Mouse (Mus musculus): ENCODE measurements at regions not wholly inside any gene's neighbourhood (a gene's known extent, or its start where the extent isn't known, plus 50 kb on each side); places are given as distances from the start of the nearest gene placed in this dataset.
"Not testable (repeated sequence)": the region's sequence is repeated elsewhere in the genome, so short reads cannot be mapped to it uniquely, and the experiment has no call there.

DNA sequence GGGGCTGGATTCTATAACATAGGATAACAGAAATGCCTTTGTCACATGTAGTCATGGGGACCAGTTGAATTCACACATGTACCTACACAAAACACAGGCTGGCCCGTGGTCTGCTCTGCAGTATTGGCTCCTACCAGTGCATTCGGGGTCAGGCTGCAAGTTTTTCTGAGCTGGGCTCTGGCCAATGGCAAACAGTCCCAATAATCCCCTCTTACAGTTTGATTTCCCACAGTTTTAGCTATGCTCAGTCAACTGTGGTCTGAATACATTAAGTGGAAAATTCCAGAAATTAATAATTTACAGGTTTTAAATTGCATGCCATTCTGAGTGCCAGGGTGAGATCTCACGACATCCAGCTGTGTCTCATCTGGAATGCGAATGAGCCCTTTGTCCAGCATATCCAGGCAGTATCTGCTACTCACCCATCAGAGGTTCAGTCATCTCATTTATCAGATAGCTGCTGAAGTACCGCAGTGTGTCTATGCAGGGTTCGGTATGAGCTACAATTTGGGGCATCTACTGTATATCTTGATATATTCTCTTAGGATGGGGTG is 124.0 kb upstream of the Rgma start:
- peaks cover 7% of the 10 kb centered on the region; the same call in 1 of the 2 replicates for H3K9me3 ChIP-seq (replicated peaks; ENCODE audit: control insufficient read depth, insufficient read depth, low read length, poor library complexity, severe bottlenecking)
- no peak overlapping the region for H3K27ac ChIP-seq (ENCODE audit: insufficient read depth, low read length)
- no peak for TF ChIP-seq POLR2A (IDR thresholded peaks at IDR 0.05; ENCODE audit: insufficient read depth, low read length)
- TF ChIP-seq CTCF (IDR thresholded peaks at IDR 0.05; ENCODE audit: low read depth, low read length), result no peak
- TF ChIP-seq EP300 (IDR thresholded peaks at IDR 0.05; ENCODE audit: insufficient read depth, low read depth, low read length), result no peak
- no peaks in the 10 kb centered on the region for H3K36me3 ChIP-seq (ENCODE audit: control insufficient read depth, insufficient read depth, low read length, poor library complexity, severe bottlenecking)
- peaks cover 2% of the 10 kb centered on the region; the same call in 1 of the 2 replicates for H3K27me3 ChIP-seq (ENCODE audit: control insufficient read depth, insufficient read depth, low read length, poor library complexity, severe bottlenecking)
- H3K9ac ChIP-seq (ENCODE audit: low read depth, poor library complexity, severe bottlenecking), result no peak overlapping the region
- no peaks in the 10 kb centered on the region for H3K4me1 ChIP-seq (ENCODE audit: control insufficient read depth, insufficient read depth, low read length)
- H3K4me3 ChIP-seq (ENCODE audit: low read depth, low read length), result no peak overlapping the region

GRCm38 (mm10) chr7:73254972-73255371 is 120.3 kb upstream of the Rgma start:
- not testable (repeated sequence) for H3K4me1 ChIP-seq (ENCODE audit: control insufficient read depth, insufficient read depth, low read length); H3K27ac ChIP-seq (ENCODE audit: insufficient read depth, low read length); H3K27me3 ChIP-seq (ENCODE audit: control insufficient read depth, insufficient read depth, low read length, poor library complexity, severe bottlenecking); H3K9ac ChIP-seq (ENCODE audit: low read depth, poor library complexity, severe bottlenecking); H3K9me3 ChIP-seq (replicated peaks; ENCODE audit: control insufficient read depth, insufficient read depth, low read length, poor library complexity, severe bottlenecking); H3K36me3 ChIP-seq (ENCODE audit: control insufficient read depth, insufficient read depth, low read length, poor library complexity, severe bottlenecking); H3K4me3 ChIP-seq (ENCODE audit: low read depth, low read length)

GRCm38 (mm10) chr7:73260140-73260539 is 115.2 kb upstream of the Rgma start:
- H3K9me3 ChIP-seq (replicated peaks; ENCODE audit: control insufficient read depth, insufficient read depth, low read length, poor library complexity, severe bottlenecking), result peaks cover 14% of the 10 kb centered on the region
- H3K9ac ChIP-seq (ENCODE audit: low read depth, poor library complexity, severe bottlenecking), result no peak overlapping the region
- H3K27me3 ChIP-seq (ENCODE audit: control insufficient read depth, insufficient read depth, low read length, poor library complexity, severe bottlenecking), result no peaks in the 10 kb centered on the region; the same call in 1 of the 2 replicates
- H3K27ac ChIP-seq (ENCODE audit: insufficient read depth, low read length), result no peak overlapping the region
- no peaks in the 10 kb centered on the region for H3K4me1 ChIP-seq (ENCODE audit: control insufficient read depth, insufficient read depth, low read length)
- no peak overlapping the region for H3K4me3 ChIP-seq (ENCODE audit: low read depth, low read length)
- no peak for TF ChIP-seq EP300 (IDR thresholded peaks at IDR 0.05; ENCODE audit: insufficient read depth, low read depth, low read length)
- no peak for TF ChIP-seq POLR2A (IDR thresholded peaks at IDR 0.05; ENCODE audit: insufficient read depth, low read length)
- TF ChIP-seq CTCF (IDR thresholded peaks at IDR 0.05; ENCODE audit: low read depth, low read length), result no peak
- no peaks in the 10 kb centered on the region for H3K36me3 ChIP-seq (ENCODE audit: control insufficient read depth, insufficient read depth, low read length, poor library complexity, severe bottlenecking)

DNA sequence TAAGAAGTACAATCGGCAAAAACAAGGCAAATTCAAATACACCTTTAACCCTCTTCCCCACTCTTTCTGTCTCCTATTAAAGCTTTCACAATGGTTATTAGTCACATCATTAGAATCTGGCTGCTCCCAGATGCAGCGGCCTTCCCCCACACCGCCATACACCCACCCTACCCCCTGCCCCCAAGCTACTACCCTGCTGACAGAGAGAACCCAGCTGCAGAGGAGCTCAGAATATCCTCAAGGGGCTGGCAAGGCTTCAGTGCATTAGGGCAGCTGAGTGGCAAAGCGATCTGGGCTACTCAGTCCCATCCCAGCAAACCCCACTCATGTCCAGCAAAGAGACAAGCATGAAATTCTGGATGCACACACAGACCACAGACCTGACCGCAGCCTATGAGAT is 113.6 kb upstream of the Rgma start:
- no peak overlapping the region for H3K27ac ChIP-seq (ENCODE audit: insufficient read depth, low read length)

DNA sequence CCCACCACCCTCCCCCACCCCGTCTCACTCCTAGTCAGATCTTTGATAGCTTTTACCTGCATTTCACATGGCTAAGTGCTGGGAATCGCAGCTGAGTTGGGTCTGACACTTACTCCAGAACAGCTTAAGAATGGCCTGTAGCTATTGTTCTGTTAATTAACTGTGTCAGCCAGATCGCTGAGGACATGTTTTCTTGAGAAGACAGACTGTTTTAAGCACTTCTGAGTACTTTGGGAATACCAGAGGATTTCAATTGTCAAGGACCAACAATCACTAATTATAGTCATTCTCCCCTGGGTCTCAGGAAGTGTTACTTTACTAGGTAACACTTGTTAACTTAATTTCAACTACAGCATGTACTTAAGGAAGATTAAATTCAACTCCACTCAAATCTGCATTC is 112.8 kb upstream of the Rgma start:
- H3K4me1 ChIP-seq (ENCODE audit: control insufficient read depth, insufficient read depth, low read length), result no peaks in the 10 kb centered on the region
- peaks cover 12% of the 10 kb centered on the region for H3K9me3 ChIP-seq (replicated peaks; ENCODE audit: control insufficient read depth, insufficient read depth, low read length, poor library complexity, severe bottlenecking)
- H3K4me3 ChIP-seq (ENCODE audit: low read depth, low read length), result no peak overlapping the region
- H3K27ac ChIP-seq (ENCODE audit: insufficient read depth, low read length), result no peak overlapping the region
- no peak overlapping the region for H3K9ac ChIP-seq (ENCODE audit: low read depth, poor library complexity, severe bottlenecking)
- no peaks in the 10 kb centered on the region for H3K36me3 ChIP-seq (ENCODE audit: control insufficient read depth, insufficient read depth, low read length, poor library complexity, severe bottlenecking)
- no peak for TF ChIP-seq POLR2A (IDR thresholded peaks at IDR 0.05; ENCODE audit: insufficient read depth, low read length)
- TF ChIP-seq EP300 (IDR thresholded peaks at IDR 0.05; ENCODE audit: insufficient read depth, low read depth, low read length), result no peak
- no peak for TF ChIP-seq CTCF (IDR thresholded peaks at IDR 0.05; ENCODE audit: low read depth, low read length)
- H3K27me3 ChIP-seq (ENCODE audit: control insufficient read depth, insufficient read depth, low read length, poor library complexity, severe bottlenecking), result no peaks in the 10 kb centered on the region; the same call in 1 of the 2 replicates

More for the DNA sequence above, 113.6 kb upstream of the Rgma start:
- Histone ChIP-seq H3K9ac (ENCODE audit: low read depth, poor library complexity, severe bottlenecking) (no peak overlapping the region), H3K4me3 (ENCODE audit: low read depth, low read length) (no peak overlapping the region), H3K4me1 (ENCODE audit: control insufficient read depth, insufficient read depth, low read length) (no peaks in the 10 kb centered on the region), H3K9me3 (replicated peaks; ENCODE audit: control insufficient read depth, insufficient read depth, low read length, poor library complexity, severe bottlenecking) (peaks cover 12% of the 10 kb centered on the region), H3K36me3 (ENCODE audit: control insufficient read depth, insufficient read depth, low read length, poor library complexity, severe bottlenecking) (no peaks in the 10 kb centered on the region), H3K27me3 (ENCODE audit: control insufficient read depth, insufficient read depth, low read length, poor library complexity, severe bottlenecking) (no peaks in the 10 kb centered on the region; the same call in 1 of the 2 replicates)
- TF ChIP-seq EP300 (IDR thresholded peaks at IDR 0.05; ENCODE audit: insufficient read depth, low read depth, low read length) (no peak), CTCF (IDR thresholded peaks at IDR 0.05; ENCODE audit: low read depth, low read length) (no peak), POLR2A (IDR thresholded peaks at IDR 0.05; ENCODE audit: insufficient read depth, low read length) (no peak)

DNA sequence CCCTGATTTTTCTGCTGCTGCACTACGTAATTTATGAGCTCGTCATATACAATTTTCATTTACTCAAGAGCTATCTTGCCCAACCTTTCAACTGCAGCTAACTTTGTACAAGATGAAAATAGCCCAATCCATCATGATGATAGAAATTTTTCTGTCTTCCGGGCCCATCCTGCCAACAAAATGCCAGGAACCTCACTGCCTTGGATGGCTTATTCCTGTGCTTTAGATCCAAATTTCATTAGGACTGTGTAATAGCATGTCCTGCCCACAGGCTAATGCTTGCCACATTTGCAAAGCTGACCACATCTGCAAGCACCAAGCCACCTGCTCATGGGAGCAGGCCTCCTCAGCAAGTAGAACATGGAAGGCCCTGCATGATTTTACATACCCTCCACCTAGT is 105.7 kb upstream of the Rgma start:
- TF ChIP-seq CTCF (IDR thresholded peaks at IDR 0.05; ENCODE audit: low read depth, low read length) (no peak), EP300 (IDR thresholded peaks at IDR 0.05; ENCODE audit: insufficient read depth, low read depth, low read length) (no peak), POLR2A (IDR thresholded peaks at IDR 0.05; ENCODE audit: insufficient read depth, low read length) (no peak)
- Histone ChIP-seq H3K36me3 (ENCODE audit: control insufficient read depth, insufficient read depth, low read length, poor library complexity, severe bottlenecking) (no peaks in the 10 kb centered on the region), H3K9me3 (replicated peaks; ENCODE audit: control insufficient read depth, insufficient read depth, low read length, poor library complexity, severe bottlenecking) (peaks cover 10% of the 10 kb centered on the region), H3K9ac (ENCODE audit: low read depth, poor library complexity, severe bottlenecking) (no peak overlapping the region), H3K27me3 (ENCODE audit: control insufficient read depth, insufficient read depth, low read length, poor library complexity, severe bottlenecking) (no peaks in the 10 kb centered on the region), H3K4me1 (ENCODE audit: control insufficient read depth, insufficient read depth, low read length) (no peaks in the 10 kb centered on the region), H3K4me3 (ENCODE audit: low read depth, low read length) (no peak overlapping the region), H3K27ac (ENCODE audit: insufficient read depth, low read length) (no peak overlapping the region)
